Mouse (Mus musculus) hindbrain, embryonic 14.5 days (tissue): ENCODE results near the gene Anapc16. TPM values are rescaled to one million over a fixed set of nuclear protein-coding genes. Genes with fewer than 3 reads are reported as not detected.

ENCODE experiments used
- ATAC-seq: fragments of 200-750 bp; cut with Nextera tagmentation; 2 replicates; pipeline ENCODE4 v1.8.0; 2017; ENCODE audit warnings: moderate number of reproducible peaks, mild to moderate bottlenecking, moderate TSS enrichment, moderate library complexity; ENCODE audit not compliant: low FRiP score
- DNase-seq: peaks from one replicate; pipeline ENCODE4 v3.0.0-alpha.2; 2015; ENCODE audit warnings: low spot score
- H3K27ac ChIP-seq: fragments of 300-500 bp; sonication (generic); 2 replicates; pipeline ENCODE4 v1.5.1; 2014; ENCODE audit warnings: mild to moderate bottlenecking, moderate library complexity
- H3K27me3 ChIP-seq: fragments of 300-500 bp; sonication (generic); 2 replicates; pipeline ENCODE4 v1.6.1; 2014; ENCODE audit warnings: mild to moderate bottlenecking, low read length, mixed read lengths; ENCODE audit not compliant: control insufficient read depth, insufficient read depth
- H3K36me3 ChIP-seq: fragments of 300-500 bp; sonication (generic); replicated peaks from 2 replicates; pipeline ENCODE4 v1.6.1; 2014; ENCODE audit not compliant: control insufficient read depth, insufficient read depth
- H3K4me1 ChIP-seq: fragments of 300-500 bp; sonication (generic); replicated peaks from 2 replicates; pipeline ENCODE4 v1.6.1; 2014; ENCODE audit warnings: antibody characterized with exemption, low read length, mixed read lengths; ENCODE audit not compliant: control insufficient read depth, insufficient read depth
- H3K4me2 ChIP-seq: fragments of 300-500 bp; sonication (generic); replicated peaks from 2 replicates; pipeline ENCODE4 v1.6.1; 2014; ENCODE audit warnings: mild to moderate bottlenecking, moderate library complexity
- H3K4me3 ChIP-seq: fragments of 300-500 bp; sonication (generic); replicated peaks from 2 replicates; pipeline ENCODE4 v1.5.1; 2014; ENCODE audit warnings: mild to moderate bottlenecking, low read length
- H3K9ac ChIP-seq: fragments of 300-500 bp; sonication (generic); 2 replicates; pipeline ENCODE4 v1.6.1; 2014
- H3K9me3 ChIP-seq: fragments of 300-500 bp; sonication (generic); 2 replicates; pipeline ENCODE4 v1.6.1; 2016; ENCODE audit warnings: low read length; ENCODE audit not compliant: control insufficient read depth
- WGBS: fragments of 180-500 bp; shearing (Covaris S2); extraction: QIAGEN DNeasy Blood & Tissue Kit; methylation state at CpG from one replicate; pipeline ENCODE4 v1.1.7; 2014; 5-methylcytosine and 5-hydroxymethylcytosine counted together
- polyA plus RNA-seq: library from polyadenylated mRNA; unstranded; fragments of >200 nt; fragmentation: Nextera tagmentation; extraction: Ambion mirVana; gene quantifications from 2 replicates; pipeline ENCODE4 v1.2.1, GENCODE M21; 2014

Gene Anapc16
- polyA plus RNA-seq, 1 experiment from 2014 or later: 110 TPM

DNA sequence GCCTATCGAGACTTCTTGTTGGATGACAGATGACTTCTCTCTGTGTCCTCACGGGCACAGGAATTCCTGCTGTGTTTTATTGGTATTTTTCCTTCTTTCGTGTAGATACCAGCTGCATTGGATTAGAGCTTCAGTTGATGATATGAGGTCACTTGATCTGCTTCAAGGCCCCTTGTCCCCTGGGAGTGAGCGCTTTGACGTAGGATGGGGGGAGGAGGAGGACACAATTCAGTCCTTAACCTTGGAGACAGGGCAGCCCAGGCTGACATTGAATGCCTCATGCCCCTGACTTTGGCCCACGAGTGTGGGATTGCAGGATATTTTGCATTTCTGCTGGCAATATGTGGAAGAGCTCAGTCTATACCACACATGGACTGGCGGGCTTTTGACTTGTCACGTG lies 28.6 kb upstream of the Anapc16 start:
- H3K4me1 ChIP-seq: peaks cover 26% of the 10 kb centered on the region
- H3K27ac ChIP-seq: no peak overlapping the region
- no peak overlapping the region for H3K9ac ChIP-seq
- H3K27me3 ChIP-seq: no peaks in the 10 kb centered on the region
- WGBS: 68% methylated on average over 8 of the region's 8 CpGs
- H3K4me3 ChIP-seq: no peak overlapping the region
- ATAC-seq (no peak), DNase-seq (no peak)
- no peaks in the 10 kb centered on the region for H3K36me3 ChIP-seq
- H3K4me2 ChIP-seq: no peak overlapping the region
- no peaks in the 10 kb centered on the region for H3K9me3 ChIP-seq

- H3K4me3 ChIP-seq: no peak overlapping the region
- H3K9ac ChIP-seq: no peak overlapping the region
- WGBS: 80% methylated on average over 4 of the region's 4 CpGs
- no peaks in the 10 kb centered on the region for H3K27me3 ChIP-seq
- H3K9me3 ChIP-seq: no peaks in the 10 kb centered on the region
- no peak for DNase-seq
- no peaks in the 10 kb centered on the region for H3K36me3 ChIP-seq
- no peak overlapping the region for H3K27ac ChIP-seq
- ATAC-seq: no peak
- H3K4me1 ChIP-seq: peaks cover 28% of the 10 kb centered on the region
- no peak overlapping the region for H3K4me2 ChIP-seq
These were observed 26.5 kb upstream of the Anapc16 start for GRCm38 (mm10) chr10:60029387-60029786.

DNA sequence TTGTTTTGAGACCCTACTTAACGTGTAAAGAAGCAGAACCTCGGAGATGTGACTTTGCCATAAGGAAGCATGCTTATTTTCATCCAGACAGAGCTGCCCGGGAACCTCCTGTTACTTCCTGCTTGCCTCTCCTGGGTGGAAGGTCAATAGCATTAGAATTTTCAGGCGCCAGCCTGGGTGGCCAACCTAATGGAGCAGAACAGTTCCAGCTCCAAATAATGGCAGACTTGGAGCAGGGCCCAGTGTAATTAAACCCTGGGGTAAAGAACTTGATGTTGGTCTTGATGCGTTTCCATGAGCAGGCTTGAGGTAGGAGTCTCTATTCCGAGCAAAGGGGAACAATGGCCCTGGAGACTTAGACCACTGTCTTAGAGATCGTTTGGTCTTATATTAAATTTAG lies 26.0 kb upstream of the Anapc16 start:
- Histone ChIP-seq H3K4me1 (peaks cover 28% of the 10 kb centered on the region), H3K9me3 (no peaks in the 10 kb centered on the region), H3K4me2 (no peak overlapping the region), H3K4me3 (no peak overlapping the region), H3K36me3 (no peaks in the 10 kb centered on the region), H3K9ac (no peak overlapping the region), H3K27me3 (no peaks in the 10 kb centered on the region), H3K27ac (peak overlapping the region; percentile 51; the same call in 1 of the 2 replicates)
- ATAC-seq (no peak), DNase-seq (peak; percentile 60)
- 43% methylated on average over 7 of the region's 7 CpGs for WGBS

- 81% methylated on average over 7 of the region's 7 CpGs for WGBS
- Histone ChIP-seq H3K9me3 (no peaks in the 10 kb centered on the region), H3K4me3 (no peak overlapping the region), H3K36me3 (no peaks in the 10 kb centered on the region), H3K4me1 (peaks cover 28% of the 10 kb centered on the region), H3K27ac (peak overlapping the region; percentile 51; the same call in 1 of the 2 replicates), H3K4me2 (no peak overlapping the region), H3K27me3 (no peaks in the 10 kb centered on the region), H3K9ac (no peak overlapping the region)
- DNase-seq (no peak), ATAC-seq (no peak)
These were observed 25.2 kb upstream of the Anapc16 start for GRCm38 (mm10) chr10:60028181-60028580.

GRCm38 (mm10) chr10:60027619-60028084 lies 24.7 kb upstream of the Anapc16 start:
- no peaks in the 10 kb centered on the region for H3K36me3 ChIP-seq
- ATAC-seq (no peak), DNase-seq (no peak)
- H3K4me2 ChIP-seq: no peak overlapping the region
- no peaks in the 10 kb centered on the region for H3K9me3 ChIP-seq
- WGBS: 57% methylated on average over 2 of the region's 2 CpGs
- no peaks in the 10 kb centered on the region for H3K27me3 ChIP-seq
- no peak overlapping the region for H3K4me3 ChIP-seq
- peak overlapping the region; percentile 51 for H3K27ac ChIP-seq
- peaks cover 28% of the 10 kb centered on the region for H3K4me1 ChIP-seq
- H3K9ac ChIP-seq: peak overlapping the region; percentile 10; the same call in 1 of the 2 replicates

- Histone ChIP-seq H3K9ac (peak overlapping the region; percentile 26; the same call in 1 of the 2 replicates), H3K4me3 (no peak overlapping the region), H3K27ac (peak overlapping the region; percentile 51; the same call in 1 of the 2 replicates), H3K4me1 (peaks cover 20% of the 10 kb centered on the region), H3K4me2 (no peak overlapping the region), H3K9me3 (no peaks in the 10 kb centered on the region), H3K36me3 (peaks cover 3% of the 10 kb centered on the region; the same call in 1 of the 2 replicates), H3K27me3 (no peaks in the 10 kb centered on the region)
- 69% methylated on average over 13 of the region's 13 CpGs for WGBS
- no peak for ATAC-seq
- no peak for DNase-seq
These were observed 23.9 kb upstream of the Anapc16 start for GRCm38 (mm10) chr10:60026759-60027395.

DNA sequence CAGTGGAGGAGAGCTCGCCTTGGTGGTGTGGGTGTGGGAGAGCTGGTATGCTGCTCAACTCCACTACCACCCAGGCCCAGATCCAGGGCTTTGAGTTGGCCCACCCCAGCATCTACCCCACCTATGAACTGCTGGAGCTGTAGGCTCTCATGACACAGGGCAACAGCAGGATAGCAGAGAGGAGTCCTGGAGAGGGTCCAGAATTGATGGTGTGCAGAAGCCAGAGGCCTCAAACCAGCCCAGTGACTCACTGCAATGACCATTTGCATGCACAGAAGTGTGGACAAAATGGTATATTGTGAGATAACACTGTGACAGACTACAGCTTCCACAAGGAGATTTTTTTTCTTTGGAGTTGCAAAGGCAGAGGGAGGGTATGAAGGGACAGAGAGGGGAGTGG lies 20.8 kb upstream of the Anapc16 start:
- WGBS: 100% methylated on average over 1 of the region's 1 CpGs
- peaks cover 3% of the 10 kb centered on the region; the same call in 1 of the 2 replicates for H3K36me3 ChIP-seq
- ATAC-seq: no peak

GRCm38 (mm10) chr10:60019299-60019698 lies 16.4 kb upstream of the Anapc16 start:
- H3K4me1 ChIP-seq: no peaks in the 10 kb centered on the region
- no peak overlapping the region for H3K9ac ChIP-seq
- no peak overlapping the region for H3K4me3 ChIP-seq
- H3K4me2 ChIP-seq: no peak overlapping the region
- H3K36me3 ChIP-seq: peaks cover 14% of the 10 kb centered on the region
- no peaks in the 10 kb centered on the region for H3K9me3 ChIP-seq
- no peaks in the 10 kb centered on the region for H3K27me3 ChIP-seq
- 86% methylated on average over 2 of the region's 2 CpGs for WGBS
- DNase-seq (no peak), ATAC-seq (no peak)
- no peak overlapping the region for H3K27ac ChIP-seq

More for the DNA sequence above, 20.8 kb upstream of the Anapc16 start:
- Histone ChIP-seq H3K27me3 (no peaks in the 10 kb centered on the region), H3K9ac (no peak overlapping the region), H3K4me1 (peaks cover 13% of the 10 kb centered on the region), H3K4me3 (no peak overlapping the region), H3K4me2 (no peak overlapping the region), H3K27ac (no peak overlapping the region), H3K9me3 (no peaks in the 10 kb centered on the region)
- no peak for DNase-seq

GRCm38 (mm10) chr10:60016223-60016622 lies 13.3 kb upstream of the Anapc16 start:
- H3K27ac ChIP-seq: no peak overlapping the region
- no peak overlapping the region for H3K9ac ChIP-seq
- no peaks in the 10 kb centered on the region for H3K9me3 ChIP-seq
- DNase-seq: no peak
- WGBS: 95% methylated on average over 6 of the region's 6 CpGs
- no peak overlapping the region for H3K4me3 ChIP-seq
- H3K27me3 ChIP-seq: no peaks in the 10 kb centered on the region
- no peaks in the 10 kb centered on the region for H3K4me1 ChIP-seq
- peaks cover 12% of the 10 kb centered on the region for H3K36me3 ChIP-seq
- H3K4me2 ChIP-seq: no peak overlapping the region
- no peak for ATAC-seq
